Mouse (Mus musculus): ENCODE measurements at regions not wholly inside any gene's neighbourhood (a gene's known extent, or its start where the extent isn't known, plus 50 kb on each side); places are given as distances from the start of the nearest gene placed in this dataset.

DNA sequence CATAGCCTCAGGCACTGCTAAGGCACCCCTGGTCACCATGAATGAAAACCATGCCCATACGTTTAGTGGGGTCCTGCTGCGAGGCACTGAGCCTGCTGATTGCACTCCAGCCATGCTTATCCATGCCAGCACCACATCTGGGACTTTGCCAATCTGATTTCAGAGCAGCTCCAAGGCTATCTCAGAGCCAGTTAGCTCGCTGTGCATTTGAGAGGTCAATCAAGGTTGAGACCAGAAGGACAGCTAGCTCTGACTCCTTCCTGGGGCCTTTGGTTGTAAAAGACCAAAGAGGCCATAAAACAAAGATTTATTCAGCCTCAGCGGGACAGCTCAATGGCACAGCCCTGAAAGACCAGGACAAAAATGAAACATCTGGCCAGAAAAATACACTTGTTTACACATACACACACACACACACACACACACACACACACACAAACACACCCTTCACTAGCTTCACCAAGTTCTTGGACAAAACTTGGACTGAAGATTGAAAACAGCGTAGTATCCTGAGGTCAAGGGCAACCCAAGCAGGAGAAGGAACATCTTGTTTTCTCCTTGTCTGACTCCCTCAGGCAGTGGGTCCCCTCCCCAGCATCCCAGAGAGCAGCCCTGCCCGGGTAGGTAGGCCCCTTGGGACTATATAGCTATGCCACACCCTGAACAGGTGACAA, 201.5 kb upstream of the Dio3 start:
- no peak for TF ChIP-seq CHD2 (IDR thresholded peaks at IDR 0.05; ENCODE audit: low read length)
- TF ChIP-seq POLR2A (IDR thresholded peaks at IDR 0.05; ENCODE audit: low read depth, low read length): no peak
- no peak for TF ChIP-seq CTCF (conservative IDR thresholded peaks at IDR 0.05 in 1 of 2, IDR thresholded peaks at IDR 0.05 in 1 of 2; ENCODE audit: low read depth in 2 of 2, low read length in 2 of 2)
- TF ChIP-seq CHD1 (IDR thresholded peaks at IDR 0.05; ENCODE audit: low read depth, low read length): no peak
- no peak for TF ChIP-seq USF2 (conservative IDR thresholded peaks at IDR 0.05; ENCODE audit: low read depth, low read length)
- TF ChIP-seq ZMIZ1 (IDR thresholded peaks at IDR 0.05; ENCODE audit: low read depth, low read length): no peak
- no peak for TF ChIP-seq EP300 (IDR thresholded peaks at IDR 0.05; ENCODE audit: low read length)
- TF ChIP-seq MEF2A (IDR thresholded peaks at IDR 0.05; ENCODE audit: borderline replicate concordance, low read depth, low read length): no peak
- no peak for TF ChIP-seq MAX (IDR thresholded peaks at IDR 0.05; ENCODE audit: low read length)
- no peak for TF ChIP-seq GABPA (IDR thresholded peaks at IDR 0.05; ENCODE audit: insufficient replicate concordance, low read depth, low read length)

Measured in CH12.LX (cell line).